Mouse (Mus musculus) midbrain, embryonic 15.5 days (tissue): ENCODE data around the gene Aph1b. TPM values are rescaled to one million over a fixed set of nuclear protein-coding genes. Genes with fewer than 3 reads are reported as not detected.
A peak's percentile ranks its signal among the peaks of the same experiment; 100 is the strongest.
"Not testable (repeated sequence)": the region's sequence is repeated elsewhere in the genome, so short reads cannot be mapped to it uniquely, and the experiment has no call there.

ENCODE experiments used
- ATAC-seq: fragments of 200-750 bp; cut with Nextera tagmentation; replicated peaks from 2 replicates; pipeline ENCODE4 v1.8.0; 2017; ENCODE audit warnings: moderate TSS enrichment
- H3K27ac ChIP-seq: fragments of 300-500 bp; sonication (generic); 2 replicates; pipeline ENCODE4 v1.5.1; 2015; ENCODE audit warnings: mild to moderate bottlenecking, inconsistent platforms
- H3K27me3 ChIP-seq: fragments of 300-500 bp; sonication (generic); replicated peaks from 2 replicates; pipeline ENCODE4 v1.6.1; 2015; ENCODE audit warnings: inconsistent platforms
- H3K36me3 ChIP-seq: fragments of 300-500 bp; sonication (generic); replicated peaks from 2 replicates; pipeline ENCODE4 v1.6.1; 2015; ENCODE audit warnings: inconsistent platforms
- H3K4me1 ChIP-seq: fragments of 300-500 bp; sonication (generic); 2 replicates; pipeline ENCODE4 v1.6.1; 2015; ENCODE audit warnings: inconsistent platforms
- H3K4me2 ChIP-seq: fragments of 300-500 bp; sonication (generic); 2 replicates; pipeline ENCODE4 v1.6.1; 2015; ENCODE audit warnings: inconsistent platforms, mild to moderate bottlenecking, moderate library complexity
- H3K4me3 ChIP-seq: fragments of 300-500 bp; sonication (generic); 2 replicates; pipeline ENCODE4 v1.5.1; 2015; ENCODE audit warnings: mild to moderate bottlenecking, inconsistent platforms
- H3K9ac ChIP-seq: fragments of 300-500 bp; sonication (generic); 2 replicates; pipeline ENCODE4 v1.6.1; 2015; ENCODE audit warnings: mild to moderate bottlenecking, inconsistent platforms
- H3K9me3 ChIP-seq: fragments of 300-500 bp; sonication (generic); 2 replicates; pipeline ENCODE4 v1.6.1; 2016; ENCODE audit warnings: inconsistent platforms
- WGBS: fragments of 180-500 bp; shearing (Covaris S2); methylation state at CpG from one replicate; pipeline ENCODE4 v1.1.7; 2015; ENCODE audit warnings: mixed read lengths; 5-methylcytosine and 5-hydroxymethylcytosine counted together
- polyA plus RNA-seq: library from polyadenylated mRNA; unstranded; fragments of >200 nt; fragmentation: Nextera tagmentation; extraction: Ambion mirVana; gene quantifications from 2 replicates; pipeline ENCODE4 v1.2.1, GENCODE M21; 2015

Aph1b gene
- polyA plus RNA-seq, 1 experiment from 2014 or later = 21.5 TPM

- Histone ChIP-seq H3K9me3 (no peaks in the 10 kb centered on the region), H3K4me3 (peak overlapping the region; percentile 83), H3K9ac (peak overlapping the region; percentile 95), H3K4me1 (peaks cover 24% of the 10 kb centered on the region), H3K27ac (peak overlapping the region; percentile 89), H3K36me3 (no peaks in the 10 kb centered on the region), H3K27me3 (no peaks in the 10 kb centered on the region), H3K4me2 (peak overlapping the region; percentile 83)
- ATAC-seq = peak; percentile 68
- 2% methylated on average over 43 of the region's 43 CpGs for WGBS
Measured at GRCm38 (mm10) chr9:66794629-66795463, 444 bp downstream of the Aph1b start.

- H3K4me1 ChIP-seq = peaks cover 1% of the 10 kb centered on the region; the same call in 1 of the 2 replicates
- no peak overlapping the region for H3K4me3 ChIP-seq
- H3K4me2 ChIP-seq = no peak overlapping the region
- H3K27me3 ChIP-seq = no peaks in the 10 kb centered on the region
- ATAC-seq = no peak
- WGBS = 9% methylated on average over 2 of the region's 2 CpGs
- no peak overlapping the region for H3K27ac ChIP-seq
- H3K9me3 ChIP-seq = no peaks in the 10 kb centered on the region
- no peaks in the 10 kb centered on the region for H3K36me3 ChIP-seq
- H3K9ac ChIP-seq = no peak overlapping the region
Measured at GRCm38 (mm10) chr9:66787821-66788220, 7.5 kb downstream of the Aph1b start.

GRCm38 (mm10) chr9:66784552-66784951 is 10.7 kb downstream of the Aph1b start:
- H3K9ac ChIP-seq, H3K4me1 ChIP-seq, ATAC-seq, H3K27ac ChIP-seq, H3K4me2 ChIP-seq, H3K27me3 ChIP-seq, H3K36me3 ChIP-seq, H3K9me3 ChIP-seq, H3K4me3 ChIP-seq: not testable (repeated sequence)
- WGBS = 60% methylated on average over 1 of the region's 3 CpGs

GRCm38 (mm10) chr9:66770701-66771100 is 24.6 kb downstream of the Aph1b start:
- H3K9me3 ChIP-seq = no peaks in the 10 kb centered on the region
- no peaks in the 10 kb centered on the region for H3K36me3 ChIP-seq
- H3K27ac ChIP-seq = no peak overlapping the region
- no peak overlapping the region for H3K4me2 ChIP-seq
- no peak overlapping the region for H3K4me3 ChIP-seq
- ATAC-seq = no peak
- H3K27me3 ChIP-seq = no peaks in the 10 kb centered on the region
- no peak overlapping the region for H3K9ac ChIP-seq
- H3K4me1 ChIP-seq = no peaks in the 10 kb centered on the region

- no peak for ATAC-seq
- no peak overlapping the region for H3K4me3 ChIP-seq
- H3K9me3 ChIP-seq = no peaks in the 10 kb centered on the region
- H3K27ac ChIP-seq = no peak overlapping the region
- no peaks in the 10 kb centered on the region for H3K36me3 ChIP-seq
- H3K4me1 ChIP-seq = no peaks in the 10 kb centered on the region
- WGBS = 84% methylated on average over 3 of the region's 3 CpGs
- no peak overlapping the region for H3K9ac ChIP-seq
- H3K27me3 ChIP-seq = no peaks in the 10 kb centered on the region
- no peak overlapping the region for H3K4me2 ChIP-seq
Measured at GRCm38 (mm10) chr9:66769275-66769674, 26.0 kb downstream of the Aph1b start.

GRCm38 (mm10) chr9:66768721-66769120 is 26.6 kb downstream of the Aph1b start:
- no peaks in the 10 kb centered on the region for H3K4me1 ChIP-seq
- H3K36me3 ChIP-seq = no peaks in the 10 kb centered on the region
- no peak overlapping the region for H3K9ac ChIP-seq
- no peak overlapping the region for H3K4me3 ChIP-seq
- H3K9me3 ChIP-seq = no peaks in the 10 kb centered on the region
- no peak for ATAC-seq
- H3K27me3 ChIP-seq = no peaks in the 10 kb centered on the region
- no peak overlapping the region for H3K4me2 ChIP-seq
- H3K27ac ChIP-seq = no peak overlapping the region
- 100% methylated on average over 1 of the region's 1 CpGs for WGBS

- 78% methylated on average over 1 of the region's 1 CpGs for WGBS
- no peak overlapping the region for H3K27ac ChIP-seq
- no peak overlapping the region for H3K4me3 ChIP-seq
- no peaks in the 10 kb centered on the region for H3K36me3 ChIP-seq
- H3K4me2 ChIP-seq = no peak overlapping the region
- ATAC-seq = no peak
- H3K4me1 ChIP-seq = no peaks in the 10 kb centered on the region
- H3K9ac ChIP-seq = no peak overlapping the region
- no peaks in the 10 kb centered on the region for H3K27me3 ChIP-seq
- no peaks in the 10 kb centered on the region for H3K9me3 ChIP-seq
Measured at GRCm38 (mm10) chr9:66760991-66761390, 34.3 kb downstream of the Aph1b start.

- 75% methylated on average over 6 of the region's 6 CpGs for WGBS
- Histone ChIP-seq H3K4me1 (no peaks in the 10 kb centered on the region), H3K27ac (no peak overlapping the region), H3K36me3 (no peaks in the 10 kb centered on the region), H3K4me3 (no peak overlapping the region), H3K9me3 (no peaks in the 10 kb centered on the region), H3K27me3 (no peaks in the 10 kb centered on the region), H3K4me2 (no peak overlapping the region), H3K9ac (no peak overlapping the region)
- ATAC-seq = no peak
Measured at GRCm38 (mm10) chr9:66752849-66753248, 42.4 kb downstream of the Aph1b start.

- H3K9me3 ChIP-seq = no peaks in the 10 kb centered on the region
- no peaks in the 10 kb centered on the region for H3K27me3 ChIP-seq
- no peak overlapping the region for H3K27ac ChIP-seq
- no peak overlapping the region for H3K4me3 ChIP-seq
- no peak for ATAC-seq
- no peaks in the 10 kb centered on the region for H3K36me3 ChIP-seq
- H3K4me1 ChIP-seq = no peaks in the 10 kb centered on the region
- no peak overlapping the region for H3K9ac ChIP-seq
- 82% methylated on average over 15 of the region's 15 CpGs for WGBS
- no peak overlapping the region for H3K4me2 ChIP-seq
Measured at GRCm38 (mm10) chr9:66748390-66748789, 46.9 kb downstream of the Aph1b start.

- no peak for ATAC-seq
- no peak overlapping the region for H3K4me2 ChIP-seq
- H3K27me3 ChIP-seq = no peaks in the 10 kb centered on the region
- no peaks in the 10 kb centered on the region for H3K9me3 ChIP-seq
- H3K9ac ChIP-seq = no peak overlapping the region
- no peaks in the 10 kb centered on the region for H3K4me1 ChIP-seq
- H3K36me3 ChIP-seq = no peaks in the 10 kb centered on the region
- 86% methylated on average over 2 of the region's 2 CpGs for WGBS
- no peak overlapping the region for H3K27ac ChIP-seq
- no peak overlapping the region for H3K4me3 ChIP-seq
Measured at GRCm38 (mm10) chr9:66744531-66744930, 50.8 kb downstream of the Aph1b start.

- H3K4me3 ChIP-seq = no peak overlapping the region
- ATAC-seq = no peak
- H3K4me1 ChIP-seq = no peaks in the 10 kb centered on the region
- H3K4me2 ChIP-seq = no peak overlapping the region
- no peak overlapping the region for H3K27ac ChIP-seq
- no peaks in the 10 kb centered on the region for H3K36me3 ChIP-seq
- no peak overlapping the region for H3K9ac ChIP-seq
- no peaks in the 10 kb centered on the region for H3K27me3 ChIP-seq
- no peaks in the 10 kb centered on the region for H3K9me3 ChIP-seq
- WGBS = 85% methylated on average over 7 of the region's 7 CpGs
Measured at GRCm38 (mm10) chr9:66739516-66739915, 55.8 kb downstream of the Aph1b start.

- 89% methylated on average over 2 of the region's 2 CpGs for WGBS
- no peak for ATAC-seq
- no peak overlapping the region for H3K27ac ChIP-seq
- H3K36me3 ChIP-seq = no peaks in the 10 kb centered on the region
- H3K9ac ChIP-seq = no peak overlapping the region
- H3K4me1 ChIP-seq = peaks cover 4% of the 10 kb centered on the region; the same call in 1 of the 2 replicates
- no peak overlapping the region for H3K4me3 ChIP-seq
- H3K4me2 ChIP-seq = no peak overlapping the region
- H3K9me3 ChIP-seq = no peaks in the 10 kb centered on the region
- H3K27me3 ChIP-seq = no peaks in the 10 kb centered on the region
Measured at GRCm38 (mm10) chr9:66736551-66736950, 58.7 kb downstream of the Aph1b start.

GRCm38 (mm10) chr9:66736016-66736415 is 59.3 kb downstream of the Aph1b start:
- H3K27me3 ChIP-seq = no peaks in the 10 kb centered on the region
- no peak overlapping the region for H3K4me2 ChIP-seq
- H3K27ac ChIP-seq = no peak overlapping the region
- H3K36me3 ChIP-seq = no peaks in the 10 kb centered on the region
- no peak for ATAC-seq
- WGBS = 82% methylated on average over 3 of the region's 3 CpGs
- H3K4me1 ChIP-seq = peaks cover 4% of the 10 kb centered on the region; the same call in 1 of the 2 replicates
- H3K9ac ChIP-seq = no peak overlapping the region
- no peak overlapping the region for H3K4me3 ChIP-seq
- H3K9me3 ChIP-seq = no peaks in the 10 kb centered on the region
